Mouse (Mus musculus) olfactory bulb, adult 2 months (tissue): ENCODE measurements around the gene Tfpi2.

Experiments used
- CTCF ChIP-seq: fragments of 200-500 bp; IDR thresholded peaks from 2 replicates; pipeline ENCODE4 v1.5.1; 2012; ENCODE audit warnings: low read depth, mild to moderate bottlenecking, low read length, moderate library complexity; ENCODE audit not compliant: insufficient read depth
- POLR2A ChIP-seq: fragments of 200-500 bp; IDR thresholded peaks from 2 replicates; pipeline ENCODE4 v1.6.1; 2012; ENCODE audit warnings: mild to moderate bottlenecking, low read depth, low read length, moderate library complexity; ENCODE audit not compliant: insufficient read depth

- no peak for TF ChIP-seq POLR2A
- no peak for TF ChIP-seq CTCF
Measured at GRCm38 (mm10) chr6:3954969-3955368, 33.8 kb downstream of the Tfpi2 start.
